Mouse (Mus musculus): ENCODE measurements around the gene Snx21. TPM values are rescaled to one million over a fixed set of nuclear protein-coding genes. Genes with fewer than 3 reads are reported as not detected.

Snx21 gene
- polyA plus RNA-seq, 1 experiment from 2014 or later = 46.6 TPM

GRCm38 (mm10) chr2:164757841-164758240 lies 27.8 kb upstream of the Snx21 start:
- WGBS = 89% methylated on average over 11 of the region's 11 CpGs
- H3K4me1 ChIP-seq = no peaks in the 10 kb centered on the region

GRCm38 (mm10) chr2:164758692-164759091 lies 26.9 kb upstream of the Snx21 start:
- Histone ChIP-seq H3K4me3 (replicated peaks) (no peak overlapping the region), H3K4me2 (no peak overlapping the region), H3K9ac (replicated peaks) (no peak overlapping the region), H3K9me3 (replicated peaks) (no peaks in the 10 kb centered on the region), H3K27me3 (replicated peaks) (no peaks in the 10 kb centered on the region), H3K4me1 (no peaks in the 10 kb centered on the region), H3K27ac (replicated peaks) (no peak overlapping the region), H3K36me3 (peaks cover 100% of the 10 kb centered on the region)
- WGBS = 89% methylated on average over 1 of the region's 1 CpGs
- no peak for ATAC-seq (ENCODE audit: low FRiP score)

More at GRCm38 (mm10) chr2:164757841-164758240, 27.8 kb upstream of the Snx21 start:
- no peaks in the 10 kb centered on the region for H3K27me3 ChIP-seq (replicated peaks)
- H3K4me3 ChIP-seq (replicated peaks) = no peak overlapping the region
- no peak overlapping the region for H3K27ac ChIP-seq (replicated peaks)
- peaks cover 97% of the 10 kb centered on the region for H3K36me3 ChIP-seq
- no peak overlapping the region for H3K9ac ChIP-seq (replicated peaks)
- H3K4me2 ChIP-seq = no peak overlapping the region
- H3K9me3 ChIP-seq (replicated peaks) = no peaks in the 10 kb centered on the region
- ATAC-seq (ENCODE audit: low FRiP score) = no peak

GRCm38 (mm10) chr2:164760059-164760833 lies 25.4 kb upstream of the Snx21 start:
- Histone ChIP-seq H3K9ac (replicated peaks) (no peak overlapping the region), H3K9me3 (replicated peaks) (no peaks in the 10 kb centered on the region), H3K4me1 (no peaks in the 10 kb centered on the region), H3K36me3 (peaks cover 93% of the 10 kb centered on the region), H3K27ac (replicated peaks) (no peak overlapping the region), H3K4me2 (no peak overlapping the region), H3K4me3 (replicated peaks) (no peak overlapping the region), H3K27me3 (replicated peaks) (no peaks in the 10 kb centered on the region)
- ATAC-seq (ENCODE audit: low FRiP score) = no peak
- WGBS = 86% methylated on average over 4 of the region's 4 CpGs

GRCm38 (mm10) chr2:164761502-164761901 lies 24.1 kb upstream of the Snx21 start:
- WGBS = 90% methylated on average over 2 of the region's 2 CpGs
- no peak for ATAC-seq (ENCODE audit: low FRiP score)

GRCm38 (mm10) chr2:164761971-164762370 lies 23.7 kb upstream of the Snx21 start:
- Histone ChIP-seq H3K4me1 (no peaks in the 10 kb centered on the region), H3K9me3 (replicated peaks) (no peaks in the 10 kb centered on the region), H3K9ac (replicated peaks) (no peak overlapping the region), H3K36me3 (peaks cover 93% of the 10 kb centered on the region), H3K27ac (replicated peaks) (no peak overlapping the region), H3K27me3 (replicated peaks) (no peaks in the 10 kb centered on the region), H3K4me3 (replicated peaks) (no peak overlapping the region), H3K4me2 (no peak overlapping the region)
- WGBS = 99% methylated on average over 4 of the region's 4 CpGs
- no peak for ATAC-seq (ENCODE audit: low FRiP score)

More at GRCm38 (mm10) chr2:164761502-164761901, 24.1 kb upstream of the Snx21 start:
- H3K36me3 ChIP-seq = peaks cover 93% of the 10 kb centered on the region
- no peaks in the 10 kb centered on the region for H3K27me3 ChIP-seq (replicated peaks)
- H3K4me1 ChIP-seq = no peaks in the 10 kb centered on the region
- no peaks in the 10 kb centered on the region for H3K9me3 ChIP-seq (replicated peaks)
- H3K4me3 ChIP-seq (replicated peaks) = no peak overlapping the region
- H3K9ac ChIP-seq (replicated peaks) = no peak overlapping the region
- no peak overlapping the region for H3K4me2 ChIP-seq
- H3K27ac ChIP-seq (replicated peaks) = no peak overlapping the region

- WGBS = 92% methylated on average over 7 of the region's 7 CpGs
- no peaks in the 10 kb centered on the region for H3K27me3 ChIP-seq (replicated peaks)
- no peaks in the 10 kb centered on the region for H3K4me1 ChIP-seq
- H3K9ac ChIP-seq (replicated peaks) = no peak overlapping the region
- no peak overlapping the region for H3K4me2 ChIP-seq
- no peaks in the 10 kb centered on the region for H3K9me3 ChIP-seq (replicated peaks)
- no peak overlapping the region for H3K27ac ChIP-seq (replicated peaks)
- no peak for ATAC-seq (ENCODE audit: low FRiP score)
- peaks cover 93% of the 10 kb centered on the region for H3K36me3 ChIP-seq
- no peak overlapping the region for H3K4me3 ChIP-seq (replicated peaks)
Observed at GRCm38 (mm10) chr2:164762593-164762992, 23.0 kb upstream of the Snx21 start.

- 81% methylated on average over 3 of the region's 3 CpGs for WGBS
- ATAC-seq (ENCODE audit: low FRiP score) = no peak
- H3K36me3 ChIP-seq = peaks cover 69% of the 10 kb centered on the region
- H3K9me3 ChIP-seq (replicated peaks) = no peaks in the 10 kb centered on the region
- H3K27ac ChIP-seq (replicated peaks) = no peak overlapping the region
- H3K4me1 ChIP-seq = peaks cover 10% of the 10 kb centered on the region
- H3K4me2 ChIP-seq = no peak overlapping the region
- H3K27me3 ChIP-seq (replicated peaks) = no peaks in the 10 kb centered on the region
- H3K4me3 ChIP-seq (replicated peaks) = no peak overlapping the region
- no peak overlapping the region for H3K9ac ChIP-seq (replicated peaks)
Observed at GRCm38 (mm10) chr2:164765841-164766240, 19.8 kb upstream of the Snx21 start.

- Histone ChIP-seq H3K4me2 (no peak overlapping the region), H3K27ac (replicated peaks) (no peak overlapping the region), H3K36me3 (peaks cover 47% of the 10 kb centered on the region), H3K9ac (replicated peaks) (no peak overlapping the region), H3K4me3 (replicated peaks) (no peak overlapping the region), H3K27me3 (replicated peaks) (no peaks in the 10 kb centered on the region), H3K4me1 (peaks cover 10% of the 10 kb centered on the region), H3K9me3 (replicated peaks) (no peaks in the 10 kb centered on the region)
- 95% methylated on average over 15 of the region's 15 CpGs for WGBS
- ATAC-seq (ENCODE audit: low FRiP score) = no peak
Observed at GRCm38 (mm10) chr2:164767812-164768540, 17.6 kb upstream of the Snx21 start.

- Histone ChIP-seq H3K4me3 (replicated peaks) (peak within 1 kb of the TSS; percentile 53), H3K4me1 (peaks cover 10% of the 10 kb centered on the region), H3K9me3 (replicated peaks) (no peaks in the 10 kb centered on the region), H3K27me3 (replicated peaks) (no peaks in the 10 kb centered on the region), H3K27ac (replicated peaks) (peak within 1 kb of the TSS; percentile 56), H3K9ac (replicated peaks) (peak within 1 kb of the TSS; percentile 37), H3K4me2 (peak within 1 kb of the TSS; percentile 77), H3K36me3 (peaks cover 38% of the 10 kb centered on the region)
- peak; percentile 100 for ATAC-seq (ENCODE audit: low FRiP score)
- WGBS = 2% methylated on average over 52 of the region's 53 CpGs
Observed at GRCm38 (mm10) chr2:164769258-164770037, 16.2 kb upstream of the Snx21 start, which contains the start of gene Ube2c. Ube2c (plus strand) TSS chr2:164769898.

GRCm38 (mm10) chr2:164770279-164770678 lies 15.3 kb upstream of the Snx21 start:
- H3K4me3 ChIP-seq (replicated peaks) = peak overlapping the region; percentile 53
- peaks cover 10% of the 10 kb centered on the region for H3K4me1 ChIP-seq
- H3K27me3 ChIP-seq (replicated peaks) = no peaks in the 10 kb centered on the region
- peaks cover 31% of the 10 kb centered on the region for H3K36me3 ChIP-seq
- peak overlapping the region; percentile 37; the same call in 1 of the 2 replicates for H3K9ac ChIP-seq (replicated peaks)
- ATAC-seq (ENCODE audit: low FRiP score) = no peak
- H3K27ac ChIP-seq (replicated peaks) = no peak overlapping the region
- peak overlapping the region; percentile 77 for H3K4me2 ChIP-seq
- 3% methylated on average over 15 of the region's 15 CpGs for WGBS
- no peaks in the 10 kb centered on the region for H3K9me3 ChIP-seq (replicated peaks)

GRCm38 (mm10) chr2:164771123-164771522 lies 14.5 kb upstream of the Snx21 start:
- H3K36me3 ChIP-seq = peaks cover 23% of the 10 kb centered on the region
- peak overlapping the region; percentile 53; the same call in 1 of the 2 replicates for H3K4me3 ChIP-seq (replicated peaks)
- H3K9ac ChIP-seq (replicated peaks) = no peak overlapping the region
- no peaks in the 10 kb centered on the region for H3K27me3 ChIP-seq (replicated peaks)
- H3K9me3 ChIP-seq (replicated peaks) = no peaks in the 10 kb centered on the region
- ATAC-seq (ENCODE audit: low FRiP score) = no peak
- H3K27ac ChIP-seq (replicated peaks) = no peak overlapping the region
- 83% methylated on average over 8 of the region's 8 CpGs for WGBS
- H3K4me2 ChIP-seq = peak overlapping the region; percentile 77
- H3K4me1 ChIP-seq = peaks cover 10% of the 10 kb centered on the region
